Mouse (Mus musculus) neural tube, embryonic 13.5 days (tissue): ENCODE data around the gene Tpp2. TPM values are rescaled to one million over a fixed set of nuclear protein-coding genes. Genes with fewer than 3 reads are reported as not detected.
"Not testable (repeated sequence)": the region's sequence is repeated elsewhere in the genome, so short reads cannot be mapped to it uniquely, and the experiment has no call there.

Experiments used
- ATAC-seq: fragments of 200-750 bp; cut with Nextera tagmentation; 2 replicates; pipeline ENCODE4 v1.8.0; 2017; ENCODE audit warnings: low read depth, mild to moderate bottlenecking, moderate TSS enrichment, moderate library complexity
- H3K27ac ChIP-seq: fragments of 300-500 bp; sonication (generic); replicated peaks from 2 replicates; pipeline ENCODE4 v1.5.1; 2015; ENCODE audit warnings: moderate library complexity, mild to moderate bottlenecking, inconsistent platforms
- H3K27me3 ChIP-seq: fragments of 300-500 bp; sonication (generic); 2 replicates; pipeline ENCODE4 v1.6.1; 2015; ENCODE audit warnings: mild to moderate bottlenecking, inconsistent platforms
- H3K36me3 ChIP-seq: fragments of 300-500 bp; sonication (generic); 2 replicates; pipeline ENCODE4 v1.6.1; 2015; ENCODE audit warnings: mild to moderate bottlenecking, inconsistent platforms
- H3K4me1 ChIP-seq: fragments of 300-500 bp; sonication (generic); replicated peaks from 2 replicates; pipeline ENCODE4 v1.6.1; 2015; ENCODE audit warnings: inconsistent platforms
- H3K4me2 ChIP-seq: fragments of 300-500 bp; sonication (generic); 2 replicates; pipeline ENCODE4 v1.6.1; 2015; ENCODE audit warnings: inconsistent platforms, mild to moderate bottlenecking, moderate library complexity
- H3K4me3 ChIP-seq: fragments of 300-500 bp; sonication (generic); 2 replicates; pipeline ENCODE4 v1.5.1; 2015; ENCODE audit warnings: mild to moderate bottlenecking, inconsistent platforms
- H3K9ac ChIP-seq: fragments of 300-500 bp; sonication (generic); 2 replicates; pipeline ENCODE4 v1.6.1; 2015; ENCODE audit warnings: moderate library complexity, mild to moderate bottlenecking, inconsistent platforms
- H3K9me3 ChIP-seq: fragments of 300-500 bp; sonication (generic); 2 replicates; pipeline ENCODE4 v1.6.1; 2016; ENCODE audit warnings: inconsistent platforms
- WGBS: fragments of 180-500 bp; shearing (Covaris S2); methylation state at CpG from one replicate; pipeline ENCODE4 v1.1.7; 2015; 5-methylcytosine and 5-hydroxymethylcytosine counted together
- microRNA-seq: library from miRNA; unstranded; fragments of <30 nt; microRNA quantifications from one replicate; pipeline ENCODE4, GENCODE M21; 2016
- polyA plus RNA-seq: library from polyadenylated mRNA; unstranded; fragments of >200 nt; fragmentation: Nextera tagmentation; extraction: Ambion mirVana; gene quantifications from 2 replicates; pipeline ENCODE4 v1.2.1, GENCODE M21; 2015

Tpp2 gene
- polyA plus RNA-seq, 1 experiment from 2014 or later, result 70.2 TPM

DNA sequence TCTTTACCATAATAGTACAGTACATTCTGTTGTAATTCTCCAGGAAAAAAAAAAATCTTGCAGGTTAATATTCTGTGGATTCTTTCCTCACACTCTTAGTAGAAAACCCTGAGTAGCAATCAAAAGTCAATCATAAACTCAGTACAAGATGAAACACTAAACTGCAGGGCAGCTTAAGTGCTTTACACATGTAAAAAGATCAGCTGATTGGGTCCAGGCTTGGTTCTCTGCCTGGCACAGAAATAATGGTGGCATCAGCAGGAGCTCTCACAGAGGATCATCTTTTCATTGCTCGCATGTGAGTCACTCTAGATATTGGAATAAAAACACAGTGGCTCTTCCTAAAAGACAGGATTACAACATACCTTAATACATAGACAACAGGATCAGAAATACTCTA, 94.2 kb downstream of the Tpp2 start:
- H3K4me1 ChIP-seq, result no peaks in the 10 kb centered on the region
- WGBS, result 89% methylated on average over 1 of the region's 1 CpGs
- H3K4me3 ChIP-seq, result no peak overlapping the region
- H3K27me3 ChIP-seq, result no peaks in the 10 kb centered on the region
- no peak overlapping the region for H3K4me2 ChIP-seq
- no peak overlapping the region for H3K27ac ChIP-seq
- H3K9ac ChIP-seq, result no peak overlapping the region
- H3K36me3 ChIP-seq, result no peaks in the 10 kb centered on the region
- no peak for ATAC-seq
- no peaks in the 10 kb centered on the region for H3K9me3 ChIP-seq

DNA sequence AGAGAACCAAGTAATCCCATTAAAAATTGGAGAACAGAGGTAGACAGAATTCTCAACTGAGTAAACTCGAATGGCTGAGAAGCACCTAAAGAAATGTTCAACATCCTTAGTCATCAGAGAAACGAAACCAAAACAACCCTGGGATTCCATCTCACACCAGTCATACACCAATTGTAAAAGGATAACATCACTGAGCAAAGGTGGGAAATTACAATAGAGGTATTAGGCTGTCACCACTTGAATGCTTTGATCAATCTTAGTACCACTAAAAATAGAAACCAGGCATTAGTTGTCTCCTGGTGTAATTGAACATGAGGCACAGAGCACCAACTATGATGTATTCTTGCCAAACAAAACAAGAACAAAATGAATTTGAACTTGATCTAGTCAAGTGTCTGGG, 98.8 kb downstream of the Tpp2 start:
- Histone ChIP-seq H3K36me3 (no peaks in the 10 kb centered on the region), H3K4me2 (no peak overlapping the region), H3K27me3 (no peaks in the 10 kb centered on the region), H3K4me1 (no peaks in the 10 kb centered on the region), H3K9me3 (no peaks in the 10 kb centered on the region), H3K27ac (no peak overlapping the region), H3K4me3 (no peak overlapping the region), H3K9ac (no peak overlapping the region)
- ATAC-seq, result no peak
- 72% methylated on average over 2 of the region's 2 CpGs for WGBS

DNA sequence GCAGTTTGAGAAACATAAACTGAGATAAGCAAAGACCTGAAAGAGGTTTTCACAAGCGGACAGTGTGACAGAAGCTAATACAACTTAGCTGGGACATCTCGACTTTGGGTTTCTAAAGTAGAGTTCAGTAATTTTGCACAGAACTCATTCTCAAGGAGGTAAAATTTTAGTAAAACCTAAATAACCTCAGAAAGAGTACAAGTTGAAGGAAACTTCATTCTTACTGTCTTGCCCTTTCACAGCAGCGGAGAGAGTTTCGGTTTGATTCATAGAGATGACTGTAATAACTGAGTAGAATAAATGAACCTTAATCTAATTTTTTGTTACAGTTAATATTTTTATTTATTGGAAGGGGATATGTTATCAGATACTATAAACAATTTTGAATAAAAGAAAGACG, 99.5 kb downstream of the Tpp2 start:
- no peak overlapping the region for H3K4me3 ChIP-seq
- no peak overlapping the region for H3K27ac ChIP-seq
- no peak overlapping the region for H3K4me2 ChIP-seq
- no peak for ATAC-seq
- no peak overlapping the region for H3K9ac ChIP-seq
- no peaks in the 10 kb centered on the region for H3K36me3 ChIP-seq
- 89% methylated on average over 5 of the region's 5 CpGs for WGBS
- H3K9me3 ChIP-seq, result no peaks in the 10 kb centered on the region
- no peaks in the 10 kb centered on the region for H3K27me3 ChIP-seq
- H3K4me1 ChIP-seq, result no peaks in the 10 kb centered on the region

DNA sequence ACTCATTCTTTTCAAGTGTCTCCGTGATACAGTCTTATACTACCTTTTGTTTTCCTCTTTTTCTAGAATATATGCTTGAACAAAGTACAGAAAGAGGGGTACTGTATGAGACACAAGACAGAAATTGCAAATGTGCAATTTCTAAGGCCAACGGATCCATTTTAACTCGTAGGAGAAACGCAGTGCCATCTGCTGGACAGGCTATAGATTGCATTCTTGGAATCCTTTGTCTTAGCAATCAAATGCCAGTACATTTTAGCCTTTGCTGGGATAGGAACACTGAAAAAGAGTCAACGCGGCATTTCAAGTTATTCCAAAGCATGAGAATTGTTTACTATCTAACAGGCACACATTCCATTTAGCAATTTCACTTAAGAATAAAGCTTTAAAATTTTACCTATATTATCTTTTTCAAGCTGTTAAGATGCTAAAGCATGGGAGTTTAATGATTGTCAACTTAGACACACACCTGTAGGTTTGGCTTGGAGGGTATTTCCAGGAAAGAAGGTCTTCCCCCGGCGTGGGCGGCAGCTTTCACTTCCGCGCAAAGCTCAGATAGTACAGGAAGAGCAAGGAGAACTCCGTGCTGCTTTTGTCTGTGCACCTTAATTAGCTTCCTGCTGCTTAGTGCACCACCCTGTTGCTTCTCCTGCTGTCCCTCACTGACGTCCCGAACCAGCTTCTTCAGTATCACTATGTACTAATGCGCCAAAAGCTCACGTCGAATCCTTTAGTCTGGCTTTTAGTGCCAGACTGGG, 108.5 kb downstream of the Tpp2 start:
- H3K27me3 ChIP-seq, result no peaks in the 10 kb centered on the region
- H3K27ac ChIP-seq, result no peak overlapping the region
- H3K4me1 ChIP-seq, result peaks cover 8% of the 10 kb centered on the region
- H3K4me3 ChIP-seq, result peak overlapping the region; percentile 47
- no peaks in the 10 kb centered on the region for H3K36me3 ChIP-seq
- H3K9me3 ChIP-seq, result no peaks in the 10 kb centered on the region
- H3K4me2 ChIP-seq, result peak overlapping the region; percentile 75
- peak; percentile 81 for ATAC-seq
- 3% methylated on average over 17 of the region's 17 CpGs for WGBS
- peak overlapping the region; percentile 69 for H3K9ac ChIP-seq

DNA sequence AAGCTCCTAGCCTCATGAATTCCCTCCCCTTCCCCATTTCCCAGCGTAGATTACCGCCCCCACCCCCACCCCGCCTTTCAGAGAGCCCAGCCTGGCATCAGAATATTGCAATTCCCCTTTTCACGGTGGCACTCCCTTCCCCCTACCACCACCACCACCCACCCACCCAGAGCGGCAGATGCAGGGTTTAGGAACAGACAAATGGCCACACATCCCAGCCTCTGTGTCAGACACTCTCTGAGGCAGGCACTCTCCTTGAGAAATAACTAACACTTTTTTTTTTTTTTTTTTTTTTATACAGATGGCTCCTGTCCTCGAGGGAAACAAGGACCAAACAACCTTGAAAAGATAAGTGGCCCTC, 109.1 kb downstream of the Tpp2 start:
- Histone ChIP-seq H3K27me3 (no peaks in the 10 kb centered on the region), H3K36me3 (no peaks in the 10 kb centered on the region), H3K4me2 (peak overlapping the region; percentile 75), H3K27ac (no peak overlapping the region), H3K9ac (peak overlapping the region; percentile 69), H3K4me1 (peaks cover 8% of the 10 kb centered on the region), H3K4me3 (peak overlapping the region; percentile 47), H3K9me3 (no peaks in the 10 kb centered on the region)
- 1% methylated on average over 6 of the region's 6 CpGs for WGBS
- peak; percentile 84 for ATAC-seq

DNA sequence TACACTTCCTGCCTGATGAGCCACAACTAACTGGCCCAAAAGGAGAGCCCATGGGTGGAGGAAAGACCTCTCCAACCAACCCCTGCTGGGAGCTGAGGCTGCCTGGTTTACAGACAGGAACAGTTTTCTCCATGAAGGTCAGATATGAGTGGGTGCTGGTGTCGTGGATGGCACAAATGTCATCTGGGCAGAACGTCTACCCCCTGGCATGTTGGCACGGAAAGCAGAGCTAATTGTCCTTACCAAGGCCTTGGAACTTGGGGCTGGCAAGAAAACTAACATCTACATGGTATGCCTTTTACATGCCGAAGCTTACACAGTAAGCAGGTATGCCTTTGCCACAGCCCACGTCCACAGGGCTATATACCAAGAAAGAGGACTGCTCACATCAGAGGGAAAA, 112.2 kb downstream of the Tpp2 start:
- not testable (repeated sequence) for H3K27me3 ChIP-seq, H3K4me1 ChIP-seq, H3K36me3 ChIP-seq, ATAC-seq, H3K27ac ChIP-seq, H3K4me2 ChIP-seq, H3K9me3 ChIP-seq, H3K4me3 ChIP-seq, H3K9ac ChIP-seq
- 87% methylated on average over 5 of the region's 5 CpGs for WGBS

DNA sequence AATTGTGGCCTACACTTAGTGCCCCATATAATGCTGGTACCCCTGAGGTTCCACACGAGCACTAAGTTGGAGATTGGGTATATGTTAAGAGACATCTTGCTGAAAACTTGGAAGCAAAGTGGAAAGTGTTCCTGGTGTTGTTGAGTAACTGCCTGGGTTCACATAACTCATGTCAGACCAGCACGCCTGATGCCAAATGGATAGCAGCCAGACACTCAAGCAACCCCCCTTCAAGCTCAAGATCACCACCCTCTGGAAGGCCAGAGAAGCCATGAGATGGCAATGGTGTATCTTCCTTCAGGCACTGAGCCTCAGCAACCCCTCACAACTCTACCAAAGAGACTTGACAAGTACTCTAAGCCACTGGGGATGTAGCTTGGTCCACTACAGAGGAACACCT, 113.1 kb downstream of the Tpp2 start:
- H3K4me1 ChIP-seq, result peaks cover 8% of the 10 kb centered on the region
- no peaks in the 10 kb centered on the region for H3K36me3 ChIP-seq
- 81% methylated on average over 2 of the region's 2 CpGs for WGBS
- no peaks in the 10 kb centered on the region for H3K9me3 ChIP-seq
- H3K27ac ChIP-seq, result no peak overlapping the region
- ATAC-seq, result no peak
- H3K4me2 ChIP-seq, result no peak overlapping the region
- H3K4me3 ChIP-seq, result no peak overlapping the region
- no peaks in the 10 kb centered on the region for H3K27me3 ChIP-seq
- no peak overlapping the region for H3K9ac ChIP-seq

Small RNAs within 50 kb of the gene (microRNA-seq; reads per million reads assigned to microRNA genes)
- not detected for gene Gm24180

Other genes starting within 250 kb of the Tpp2 start
- 12.3 and 15.2 TPM in 2 replicates for gene 1500015O10Rik, start 203.0 kb upstream of the Tpp2 start, polyA plus RNA-seq
- 18.2 and 22.0 TPM in 2 replicates for gene Uxs1, start 105.8 kb upstream of the Tpp2 start, polyA plus RNA-seq
- gene Mettl21c, start 86.4 kb downstream of the Tpp2 start, polyA plus RNA-seq, result 1.0 and 1.1 TPM in 2 replicates
- gene Gm8251, start 128.3 kb downstream of the Tpp2 start, polyA plus RNA-seq, result 0.06 TPM in 1 of 2 replicates, not detected in the other
- 49.1 and 54.1 TPM in 2 replicates for gene Tex30, start 168.8 kb downstream of the Tpp2 start, polyA plus RNA-seq
- gene Kdelc1, start 185.2 kb downstream of the Tpp2 start, polyA plus RNA-seq, result 30.0 and 35.2 TPM in 2 replicates
- gene Bivm, start 185.3 kb downstream of the Tpp2 start, polyA plus RNA-seq, result 31.3 and 32.3 TPM in 2 replicates
- gene Ercc5, start 214.1 kb downstream of the Tpp2 start, polyA plus RNA-seq, result 33.1 and 33.6 TPM in 2 replicates